Mouse (Mus musculus): ENCODE measurements at regions not wholly inside any gene's neighbourhood (a gene's known extent, or its start where the extent isn't known, plus 50 kb on each side); places are given as distances from the start of the nearest gene placed in this dataset.

GRCm38 (mm10) chr5:43056486-43056885, 176.5 kb upstream of the Cpeb2 start:
- no peaks in the 10 kb centered on the region for H3K4me1 ChIP-seq (ENCODE audit: control insufficient read depth, insufficient read depth, low read length)
- TF ChIP-seq CTCF (IDR thresholded peaks at IDR 0.05; ENCODE audit: extremely low read depth, insufficient read depth, low read length) (no peak), POLR2A (IDR thresholded peaks at IDR 0.05; ENCODE audit: extremely low read depth, insufficient read depth, low read length) (no peak)
- H3K4me3 ChIP-seq (ENCODE audit: insufficient read depth, low read length), result no peak overlapping the region
- no peak overlapping the region for H3K27ac ChIP-seq (ENCODE audit: insufficient read depth, low read length)

DNA sequence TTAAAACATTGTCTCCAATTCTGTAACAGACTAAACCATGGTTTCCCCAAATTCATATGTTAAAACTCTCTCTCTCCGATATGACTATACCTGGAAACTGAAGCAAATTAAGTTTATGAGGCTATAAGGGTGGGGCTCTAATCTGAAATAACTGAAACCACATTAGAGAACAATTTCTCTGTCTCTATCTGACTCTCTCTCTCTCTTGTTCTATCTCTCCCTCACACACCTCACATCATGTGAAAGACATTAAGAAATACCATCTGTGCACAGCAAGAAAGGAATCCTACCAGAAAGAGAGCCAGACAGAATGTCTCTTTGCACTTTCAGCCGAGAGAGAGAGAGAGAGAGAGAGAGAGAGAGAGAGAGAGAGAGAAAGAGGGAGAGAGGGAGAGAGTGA, 171.7 kb upstream of the Cpeb2 start:
- no peak for TF ChIP-seq POLR2A (IDR thresholded peaks at IDR 0.05; ENCODE audit: extremely low read depth, insufficient read depth, low read length)
- no peak for TF ChIP-seq CTCF (IDR thresholded peaks at IDR 0.05; ENCODE audit: extremely low read depth, insufficient read depth, low read length)
- Histone ChIP-seq H3K4me1 (ENCODE audit: control insufficient read depth, insufficient read depth, low read length) (no peaks in the 10 kb centered on the region), H3K27ac (ENCODE audit: insufficient read depth, low read length) (no peak overlapping the region), H3K4me3 (ENCODE audit: insufficient read depth, low read length) (no peak overlapping the region)

DNA sequence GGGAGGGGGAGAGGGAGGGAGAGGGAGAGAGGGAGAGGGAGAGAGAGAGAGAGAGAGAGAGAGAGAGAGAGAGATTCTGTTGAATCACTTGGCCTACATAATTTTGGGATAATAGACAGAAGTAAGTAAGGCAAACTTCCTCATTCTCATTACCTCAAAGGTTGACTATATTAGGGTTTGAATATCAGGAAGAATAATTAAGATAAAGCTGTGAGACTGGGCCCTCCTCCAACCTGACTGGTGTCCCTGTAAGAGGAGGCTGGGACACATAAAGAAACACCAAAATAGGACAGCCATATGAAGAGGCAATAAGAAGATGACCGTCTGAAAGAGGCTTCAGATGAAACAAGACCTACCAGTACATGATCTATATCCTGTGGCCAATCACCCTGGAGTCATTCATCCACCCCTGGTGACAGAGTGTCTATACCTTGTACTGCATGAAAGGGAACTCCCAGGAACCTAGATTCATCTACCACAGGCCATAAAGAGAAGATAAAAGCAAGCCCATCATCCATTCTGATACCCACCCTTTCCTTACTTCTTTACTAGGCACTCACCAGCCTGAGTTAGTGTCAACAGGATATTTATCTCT, 171.1 kb upstream of the Cpeb2 start:
- Histone ChIP-seq H3K4me3 (ENCODE audit: insufficient read depth, low read length) (no peak overlapping the region), H3K27ac (ENCODE audit: insufficient read depth, low read length) (no peak overlapping the region), H3K4me1 (ENCODE audit: control insufficient read depth, insufficient read depth, low read length) (no peaks in the 10 kb centered on the region)
- TF ChIP-seq POLR2A (IDR thresholded peaks at IDR 0.05; ENCODE audit: extremely low read depth, insufficient read depth, low read length) (no peak), CTCF (IDR thresholded peaks at IDR 0.05; ENCODE audit: extremely low read depth, insufficient read depth, low read length) (no peak)

GRCm38 (mm10) chr5:43062499-43062898, 170.5 kb upstream of the Cpeb2 start:
- no peaks in the 10 kb centered on the region for H3K4me1 ChIP-seq (ENCODE audit: control insufficient read depth, insufficient read depth, low read length)
- no peak overlapping the region for H3K27ac ChIP-seq (ENCODE audit: insufficient read depth, low read length)
- TF ChIP-seq CTCF (IDR thresholded peaks at IDR 0.05; ENCODE audit: extremely low read depth, insufficient read depth, low read length) (no peak), POLR2A (IDR thresholded peaks at IDR 0.05; ENCODE audit: extremely low read depth, insufficient read depth, low read length) (no peak)
- no peak overlapping the region for H3K4me3 ChIP-seq (ENCODE audit: insufficient read depth, low read length)

DNA sequence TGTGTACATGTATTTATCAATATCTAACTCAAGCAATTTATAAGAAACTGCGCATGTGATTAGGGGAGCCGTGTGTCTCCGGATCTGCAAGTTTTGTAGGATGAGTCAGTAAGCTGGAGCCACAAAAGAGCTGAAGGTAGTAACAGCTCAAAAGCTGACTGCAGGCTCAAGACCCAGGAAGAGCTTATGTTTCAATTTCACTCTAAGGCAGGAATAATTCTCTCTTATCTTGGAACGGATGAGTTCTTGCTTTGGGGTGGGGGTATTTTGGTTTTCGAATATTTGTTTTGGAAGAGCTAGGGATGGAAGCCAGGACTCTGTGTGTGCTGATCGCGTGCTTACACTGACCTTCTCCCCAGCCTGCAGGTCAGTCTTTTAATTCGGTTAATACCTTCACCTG, 169.6 kb upstream of the Cpeb2 start:
- no peaks in the 10 kb centered on the region for H3K4me1 ChIP-seq (ENCODE audit: control insufficient read depth, insufficient read depth, low read length)
- TF ChIP-seq POLR2A (IDR thresholded peaks at IDR 0.05; ENCODE audit: extremely low read depth, insufficient read depth, low read length) (no peak), CTCF (IDR thresholded peaks at IDR 0.05; ENCODE audit: extremely low read depth, insufficient read depth, low read length) (no peak)
- H3K27ac ChIP-seq (ENCODE audit: insufficient read depth, low read length), result no peak overlapping the region
- H3K4me3 ChIP-seq (ENCODE audit: insufficient read depth, low read length), result no peak overlapping the region

DNA sequence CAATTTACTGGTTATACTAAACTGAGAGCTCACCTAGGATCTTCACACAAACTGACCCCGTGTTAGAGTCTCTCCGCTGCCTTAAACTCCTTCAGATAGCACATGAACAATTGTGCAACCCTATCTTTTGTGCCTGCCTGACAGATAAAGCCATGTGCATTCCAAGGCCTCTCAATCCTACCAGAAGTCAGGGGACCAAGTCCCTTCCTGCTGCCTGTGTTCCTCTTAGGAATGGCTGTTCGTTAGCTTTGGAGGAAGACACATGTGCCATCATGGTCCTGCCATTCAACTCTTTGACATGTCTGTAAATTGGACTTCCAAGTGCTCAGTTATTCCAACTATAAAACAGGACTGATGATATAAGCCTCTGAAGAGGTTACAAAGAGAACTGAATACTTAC, 161.4 kb upstream of the Cpeb2 start:
- Histone ChIP-seq H3K4me1 (ENCODE audit: control insufficient read depth, insufficient read depth, low read length) (no peaks in the 10 kb centered on the region), H3K27ac (ENCODE audit: insufficient read depth, low read length) (no peak overlapping the region), H3K4me3 (ENCODE audit: insufficient read depth, low read length) (no peak overlapping the region)
- TF ChIP-seq CTCF (IDR thresholded peaks at IDR 0.05; ENCODE audit: extremely low read depth, insufficient read depth, low read length) (no peak), POLR2A (IDR thresholded peaks at IDR 0.05; ENCODE audit: extremely low read depth, insufficient read depth, low read length) (no peak)

- TF ChIP-seq POLR2A (IDR thresholded peaks at IDR 0.05; ENCODE audit: extremely low read depth, insufficient read depth, low read length), result no peak
- TF ChIP-seq CTCF (IDR thresholded peaks at IDR 0.05; ENCODE audit: extremely low read depth, insufficient read depth, low read length), result no peak
- no peak overlapping the region for H3K4me3 ChIP-seq (ENCODE audit: insufficient read depth, low read length)
- no peak overlapping the region for H3K27ac ChIP-seq (ENCODE audit: insufficient read depth, low read length)
- no peaks in the 10 kb centered on the region for H3K4me1 ChIP-seq (ENCODE audit: control insufficient read depth, insufficient read depth, low read length)
Observed at GRCm38 (mm10) chr5:43072340-43072739, 160.6 kb upstream of the Cpeb2 start.

DNA sequence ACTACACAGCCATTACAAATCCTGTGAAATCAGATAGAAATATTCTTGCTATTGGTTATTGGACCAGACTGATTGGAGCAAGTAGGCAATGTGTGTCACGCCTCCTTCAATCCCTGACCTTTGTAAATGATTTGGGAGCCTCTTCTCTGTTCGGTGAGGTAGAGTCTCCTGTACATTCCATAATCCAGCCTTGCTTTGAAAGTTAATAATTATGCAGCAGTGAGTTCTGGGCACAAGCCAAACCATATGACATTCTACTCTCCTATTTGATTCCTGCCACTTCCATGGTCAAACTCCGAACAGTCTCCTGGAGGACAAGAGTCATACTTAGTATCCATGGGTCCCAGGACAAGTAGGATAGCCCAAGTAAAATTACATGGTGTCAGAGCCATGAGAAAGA, 158.4 kb upstream of the Cpeb2 start:
- Histone ChIP-seq H3K4me1 (ENCODE audit: control insufficient read depth, insufficient read depth, low read length) (no peaks in the 10 kb centered on the region), H3K27ac (ENCODE audit: insufficient read depth, low read length) (no peak overlapping the region), H3K4me3 (ENCODE audit: insufficient read depth, low read length) (no peak overlapping the region)
- TF ChIP-seq POLR2A (IDR thresholded peaks at IDR 0.05; ENCODE audit: extremely low read depth, insufficient read depth, low read length), result no peak
- no peak for TF ChIP-seq CTCF (IDR thresholded peaks at IDR 0.05; ENCODE audit: extremely low read depth, insufficient read depth, low read length)

- H3K27ac ChIP-seq (ENCODE audit: insufficient read depth, low read length), result no peak overlapping the region
- no peak overlapping the region for H3K4me3 ChIP-seq (ENCODE audit: insufficient read depth, low read length)
- H3K4me1 ChIP-seq (ENCODE audit: control insufficient read depth, insufficient read depth, low read length), result no peaks in the 10 kb centered on the region
- TF ChIP-seq CTCF (IDR thresholded peaks at IDR 0.05; ENCODE audit: extremely low read depth, insufficient read depth, low read length), result no peak
- no peak for TF ChIP-seq POLR2A (IDR thresholded peaks at IDR 0.05; ENCODE audit: extremely low read depth, insufficient read depth, low read length)
Observed at GRCm38 (mm10) chr5:43080252-43080651, 152.7 kb upstream of the Cpeb2 start.

GRCm38 (mm10) chr5:43081561-43082534, 151.1 kb upstream of the Cpeb2 start:
- Histone ChIP-seq H3K27ac (ENCODE audit: insufficient read depth, low read length) (no peak overlapping the region), H3K4me3 (ENCODE audit: insufficient read depth, low read length) (no peak overlapping the region), H3K4me1 (ENCODE audit: control insufficient read depth, insufficient read depth, low read length) (no peaks in the 10 kb centered on the region)
- TF ChIP-seq POLR2A (IDR thresholded peaks at IDR 0.05; ENCODE audit: extremely low read depth, insufficient read depth, low read length) (no peak), CTCF (IDR thresholded peaks at IDR 0.05; ENCODE audit: extremely low read depth, insufficient read depth, low read length) (no peak)

Data from cortical plate, adult 2 months (tissue).